Mouse (Mus musculus): ENCODE results near the gene Fxyd4. TPM values are rescaled to one million over a fixed set of nuclear protein-coding genes. Genes with fewer than 3 reads are reported as not detected.

Fxyd4 gene
- polyA plus RNA-seq (2015; fragmentation: Nextera tagmentation; extraction: Ambion mirVana): 4.2 and 5.8 TPM in 2 replicates

DNA sequence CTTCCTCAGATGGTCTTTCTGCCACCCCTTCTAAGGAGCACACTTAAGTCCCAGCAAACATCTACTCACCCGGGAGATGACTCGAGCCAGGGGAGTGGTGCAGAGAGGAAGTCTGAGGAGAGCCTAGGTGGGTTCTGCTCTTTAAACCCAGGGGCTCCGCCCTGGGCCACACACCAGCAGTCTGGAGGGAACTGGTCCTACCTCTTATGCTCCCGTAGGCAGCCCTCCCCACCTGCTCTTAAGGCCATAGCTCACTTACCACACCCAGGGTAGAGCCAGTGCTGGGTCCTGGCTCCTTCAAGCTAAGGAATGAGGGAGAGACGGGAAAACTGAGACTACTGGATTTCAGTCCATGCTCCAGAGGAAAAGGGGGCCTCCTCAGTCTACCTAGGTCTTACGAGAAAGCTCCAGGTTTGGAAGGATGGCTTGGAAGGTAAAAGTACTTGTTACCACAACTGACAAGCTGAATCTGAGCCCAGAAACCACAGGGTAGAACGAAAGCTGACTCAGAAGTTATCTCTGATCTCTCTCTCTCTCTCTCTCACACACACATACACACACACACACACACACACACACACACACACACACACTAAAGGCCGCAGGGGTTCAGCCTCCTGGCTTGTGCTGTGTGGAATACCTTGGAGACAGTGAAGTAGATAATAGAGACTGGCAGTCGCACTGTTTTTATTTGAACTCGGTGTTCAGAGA is at the start of gene Fxyd4:
Gene Fxyd4 (minus strand): TSS at position 471 of the 711 bp plus-strand sequence.
- H3K9ac ChIP-seq (ENCODE audit: low read length): no peak within 1 kb of the TSS
- no peaks in the 10 kb centered on the region for H3K4me1 ChIP-seq (replicated peaks; ENCODE audit: control insufficient read depth, insufficient read depth)
- H3K4me2 ChIP-seq (replicated peaks; ENCODE audit: low read depth): no peak within 1 kb of the TSS
- H3K27ac ChIP-seq (replicated peaks): no peak within 1 kb of the TSS
- no peak within 1 kb of the TSS for H3K4me3 ChIP-seq (ENCODE audit: low read depth, low read length)
- H3K27me3 ChIP-seq (ENCODE audit: control insufficient read depth, insufficient read depth, low read length): no peaks in the 10 kb centered on the region
- H3K36me3 ChIP-seq (ENCODE audit: control insufficient read depth, insufficient read depth, low read length): no peaks in the 10 kb centered on the region
- TF ChIP-seq EP300 (optimal IDR thresholded peaks at IDR 0.05) (no peak), CTCF (IDR thresholded peaks at IDR 0.05; ENCODE audit: low read depth) (no peak)
- WGBS: 42% methylated on average over 10 of the region's 10 CpGs
- ATAC-seq (ENCODE audit: low FRiP score, low TSS enrichment) (peak; percentile 64), DNase-seq (ENCODE audit: low spot score) (peak; percentile 40)
- no peaks in the 10 kb centered on the region for H3K9me3 ChIP-seq (ENCODE audit: control insufficient read depth, low read length)

DNA sequence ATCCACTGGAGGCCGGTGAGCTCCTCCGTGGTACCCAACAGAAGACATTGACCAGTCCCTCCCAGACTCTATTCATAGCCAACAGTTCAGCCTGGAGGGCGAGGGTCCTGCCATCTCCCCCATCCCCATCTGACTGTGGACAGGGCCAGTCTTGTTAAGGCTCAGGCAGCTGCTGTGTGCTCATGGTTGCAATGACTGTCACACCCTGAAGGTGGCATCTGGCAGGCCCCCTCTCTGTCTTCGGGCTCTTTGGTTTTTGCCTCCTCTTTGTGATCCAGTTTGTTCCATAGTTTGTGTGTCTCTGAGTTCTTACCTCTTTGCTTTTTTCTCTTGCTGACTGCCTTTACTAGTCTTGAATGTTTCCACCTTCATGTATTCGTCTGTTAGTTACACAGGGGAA is 49.7 kb upstream of the Fxyd4 start:
- no peak for ATAC-seq (ENCODE audit: low FRiP score, low TSS enrichment)
- no peak for TF ChIP-seq CTCF (IDR thresholded peaks at IDR 0.05; ENCODE audit: low read depth)
- no peak for TF ChIP-seq EP300 (optimal IDR thresholded peaks at IDR 0.05)
- 57% methylated on average over 5 of the region's 5 CpGs for WGBS
- Histone ChIP-seq H3K9ac (ENCODE audit: low read length) (no peak overlapping the region), H3K27me3 (ENCODE audit: control insufficient read depth, insufficient read depth, low read length) (no peaks in the 10 kb centered on the region), H3K36me3 (ENCODE audit: control insufficient read depth, insufficient read depth, low read length) (no peaks in the 10 kb centered on the region), H3K4me2 (replicated peaks; ENCODE audit: low read depth) (no peak overlapping the region), H3K9me3 (ENCODE audit: control insufficient read depth, low read length) (no peaks in the 10 kb centered on the region), H3K27ac (replicated peaks) (no peak overlapping the region), H3K4me1 (replicated peaks; ENCODE audit: control insufficient read depth, insufficient read depth) (no peaks in the 10 kb centered on the region), H3K4me3 (ENCODE audit: low read depth, low read length) (no peak overlapping the region)
- DNase-seq (ENCODE audit: low spot score): no peak

- Histone ChIP-seq H3K27me3 (ENCODE audit: control insufficient read depth, insufficient read depth, low read length) (no peaks in the 10 kb centered on the region), H3K27ac (replicated peaks) (no peak overlapping the region), H3K36me3 (ENCODE audit: control insufficient read depth, insufficient read depth, low read length) (no peaks in the 10 kb centered on the region), H3K9ac (ENCODE audit: low read length) (no peak overlapping the region), H3K4me2 (replicated peaks; ENCODE audit: low read depth) (no peak overlapping the region), H3K4me1 (replicated peaks; ENCODE audit: control insufficient read depth, insufficient read depth) (no peaks in the 10 kb centered on the region), H3K9me3 (ENCODE audit: control insufficient read depth, low read length) (no peaks in the 10 kb centered on the region), H3K4me3 (ENCODE audit: low read depth, low read length) (no peak overlapping the region)
- WGBS: 37% methylated on average over 9 of the region's 9 CpGs
- DNase-seq (ENCODE audit: low spot score) (no peak), ATAC-seq (ENCODE audit: low FRiP score, low TSS enrichment) (no peak)
- TF ChIP-seq CTCF (IDR thresholded peaks at IDR 0.05; ENCODE audit: low read depth): peak; percentile 52
- TF ChIP-seq EP300 (optimal IDR thresholded peaks at IDR 0.05): no peak
Observed at GRCm38 (mm10) chr6:117966729-117967128, 29.2 kb upstream of the Fxyd4 start.

GRCm38 (mm10) chr6:117963201-117963600 is 25.7 kb upstream of the Fxyd4 start:
- no peak overlapping the region for H3K4me2 ChIP-seq (replicated peaks; ENCODE audit: low read depth)
- H3K4me3 ChIP-seq (ENCODE audit: low read depth, low read length): no peak overlapping the region
- H3K9me3 ChIP-seq (ENCODE audit: control insufficient read depth, low read length): no peaks in the 10 kb centered on the region
- no peaks in the 10 kb centered on the region for H3K4me1 ChIP-seq (replicated peaks; ENCODE audit: control insufficient read depth, insufficient read depth)
- DNase-seq (ENCODE audit: low spot score) (no peak), ATAC-seq (ENCODE audit: low FRiP score, low TSS enrichment) (no peak)
- no peak overlapping the region for H3K9ac ChIP-seq (ENCODE audit: low read length)
- TF ChIP-seq CTCF (IDR thresholded peaks at IDR 0.05; ENCODE audit: low read depth) (peak; percentile 35; the same call in 1 of the 2 replicates), EP300 (optimal IDR thresholded peaks at IDR 0.05) (no peak)
- no peaks in the 10 kb centered on the region for H3K27me3 ChIP-seq (ENCODE audit: control insufficient read depth, insufficient read depth, low read length)
- no peaks in the 10 kb centered on the region for H3K36me3 ChIP-seq (ENCODE audit: control insufficient read depth, insufficient read depth, low read length)
- no peak overlapping the region for H3K27ac ChIP-seq (replicated peaks)
- 91% methylated on average over 3 of the region's 3 CpGs for WGBS

DNA sequence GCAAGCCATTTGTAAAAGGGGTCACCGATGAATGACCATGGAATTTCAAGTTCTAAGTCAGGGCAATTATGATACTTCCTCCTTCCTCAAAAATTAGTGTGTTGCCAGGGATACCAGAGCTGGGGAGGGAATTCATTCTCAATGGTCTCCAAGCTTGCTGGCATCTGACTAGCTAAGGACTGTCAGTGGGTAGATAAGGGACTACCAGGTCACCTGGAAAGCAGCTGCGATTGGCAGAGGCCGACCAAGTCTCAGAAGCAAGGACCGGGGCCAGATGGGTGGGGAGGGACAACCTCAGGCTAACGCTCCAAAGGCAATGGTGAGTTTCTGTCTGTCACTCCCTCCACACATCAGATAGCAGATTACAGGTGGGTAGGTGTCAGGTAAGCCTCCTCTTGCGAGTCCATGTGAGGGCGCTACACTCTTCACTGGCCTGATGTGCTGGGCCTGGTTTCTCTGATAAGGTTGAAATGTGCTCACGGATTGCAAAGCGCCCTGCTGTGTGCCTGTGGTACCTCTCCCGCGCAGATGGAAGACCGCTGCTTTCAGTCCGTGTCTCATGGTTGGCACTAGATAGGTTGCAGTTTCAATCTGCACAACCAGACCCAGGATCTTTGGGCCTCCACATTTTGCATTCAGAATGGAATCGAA is 19.5 kb upstream of the Fxyd4 start:
- TF ChIP-seq EP300 (optimal IDR thresholded peaks at IDR 0.05) (no peak), CTCF (IDR thresholded peaks at IDR 0.05; ENCODE audit: low read depth) (peak; percentile 24; the same call in 1 of the 2 replicates)
- Histone ChIP-seq H3K4me3 (ENCODE audit: low read depth, low read length) (no peak overlapping the region), H3K27me3 (ENCODE audit: control insufficient read depth, insufficient read depth, low read length) (no peaks in the 10 kb centered on the region), H3K27ac (replicated peaks) (no peak overlapping the region), H3K36me3 (ENCODE audit: control insufficient read depth, insufficient read depth, low read length) (no peaks in the 10 kb centered on the region), H3K9me3 (ENCODE audit: control insufficient read depth, low read length) (no peaks in the 10 kb centered on the region), H3K9ac (ENCODE audit: low read length) (no peak overlapping the region), H3K4me2 (replicated peaks; ENCODE audit: low read depth) (peak overlapping the region; percentile 17; the same call in 1 of the 2 replicates), H3K4me1 (replicated peaks; ENCODE audit: control insufficient read depth, insufficient read depth) (no peaks in the 10 kb centered on the region)
- no peak for ATAC-seq (ENCODE audit: low FRiP score, low TSS enrichment)
- no peak for DNase-seq (ENCODE audit: low spot score)
- WGBS: 20% methylated on average over 14 of the region's 14 CpGs

- TF ChIP-seq EP300 (optimal IDR thresholded peaks at IDR 0.05): no peak
- no peak for TF ChIP-seq CTCF (IDR thresholded peaks at IDR 0.05; ENCODE audit: low read depth)
- no peak for ATAC-seq (ENCODE audit: low FRiP score, low TSS enrichment)
- no peak for DNase-seq (ENCODE audit: low spot score)
- no peaks in the 10 kb centered on the region for H3K27me3 ChIP-seq (ENCODE audit: control insufficient read depth, insufficient read depth, low read length)
- no peak overlapping the region for H3K27ac ChIP-seq (replicated peaks)
- no peaks in the 10 kb centered on the region for H3K9me3 ChIP-seq (ENCODE audit: control insufficient read depth, low read length)
- H3K4me2 ChIP-seq (replicated peaks; ENCODE audit: low read depth): no peak overlapping the region
- no peak overlapping the region for H3K9ac ChIP-seq (ENCODE audit: low read length)
- no peaks in the 10 kb centered on the region for H3K4me1 ChIP-seq (replicated peaks; ENCODE audit: control insufficient read depth, insufficient read depth)
- WGBS: 66% methylated on average over 6 of the region's 6 CpGs
- no peak overlapping the region for H3K4me3 ChIP-seq (ENCODE audit: low read depth, low read length)
- H3K36me3 ChIP-seq (ENCODE audit: control insufficient read depth, insufficient read depth, low read length): no peaks in the 10 kb centered on the region
Observed at GRCm38 (mm10) chr6:117956161-117956560, 18.7 kb upstream of the Fxyd4 start.

All from stomach, postnatal 0 days (tissue).